ENCODE assay signal across 22 mouse cellular contexts in genomic region chr12:74745051-74745450, GRCm38 (mm10).
DNase-seq lines count a peak whose midpoint lies in the region; ATAC-seq and TF ChIP-seq lines count a peak whose summit lies in the region.
"Had no signal": no experiment of that assay in that cellular context is flagged by ENCODE, and none has a peak within 500 bp of the region (broad histone marks: within the 10 kb centered on the region; RNA-seq: fewer than 3 reads in every experiment).

No protein-coding gene starts in this region.

- no peak for DNase-seq in hindbrain, postnatal 0 days (ENCODE audit: low spot score)
- DNase-seq in retina, postnatal 1 day: peak; percentile 1
- no peak for DNase-seq in retina, embryonic 14.5 days (ENCODE audit: low spot score)
- DNase-seq in brain, adult 2 months (ENCODE audit: low read depth, low spot score): peak; percentile 69
- peak; percentile 3 to 27 for DNase-seq in left cerebral cortex, postnatal 14 days (ENCODE audit: low spot score in 2 of 2)
- no peak for DNase-seq in spleen, postnatal 4 days (ENCODE audit: low spot score in 2 of 2)
- DNase-seq: adrenal gland, adult 2 months; adrenal gland, postnatal 25 days; cerebellum, adult 2 months; cerebellum, postnatal 14 days; embryo, embryonic 11 days; gastrocnemius, postnatal 10 days; heart, adult 2 months; heart, postnatal 14 days had no signal

- H3K27ac ChIP-seq in hindbrain, embryonic 13.5 days: 0 out of 2 replicates have a peak overlapping the region, but pooled peaks have one; percentile 9
- no peak overlapping the region for H3K27ac ChIP-seq in hindbrain, postnatal 0 days
- H3K27ac ChIP-seq: embryonic facial prominence, embryonic 15.5 days; forebrain, embryonic 10.5 days; heart, adult 2 months; heart, embryonic 15.5 days; hindbrain, embryonic 14.5 days had no signal

- H3K4me3 ChIP-seq in hindbrain, embryonic 13.5 days: no peak overlapping the region
- H3K4me3 ChIP-seq in hindbrain, postnatal 0 days (ENCODE audit: low read length): no peak overlapping the region
- H3K4me3 ChIP-seq: embryonic facial prominence, embryonic 15.5 days; erythroblast, embryonic 14.5 days; forebrain, embryonic 10.5 days; heart, adult 2 months; heart, embryonic 15.5 days had no signal

- no peaks in the 10 kb centered on the region for H3K36me3 ChIP-seq in hindbrain, embryonic 13.5 days
- H3K36me3 ChIP-seq in hindbrain, postnatal 0 days (ENCODE audit: insufficient read depth, low read length): no peaks in the 10 kb centered on the region
- H3K36me3 ChIP-seq: embryonic facial prominence, embryonic 15.5 days; forebrain, embryonic 10.5 days; heart, embryonic 15.5 days had no signal

- no peaks in the 10 kb centered on the region for H3K9me3 ChIP-seq in hindbrain, embryonic 13.5 days
- no peaks in the 10 kb centered on the region for H3K9me3 ChIP-seq in hindbrain, postnatal 0 days (ENCODE audit: low read length)
- H3K9me3 ChIP-seq: embryonic facial prominence, embryonic 15.5 days; forebrain, embryonic 10.5 days; heart, embryonic 15.5 days had no signal

- H3K4me2 ChIP-seq in hindbrain, embryonic 13.5 days: no peak overlapping the region
- H3K4me2 ChIP-seq in hindbrain, postnatal 0 days (ENCODE audit: low read depth, low read length): no peak overlapping the region
- H3K4me2 ChIP-seq: embryonic facial prominence, embryonic 15.5 days; heart, embryonic 11.5 days; heart, embryonic 15.5 days; hindbrain, embryonic 14.5 days had no signal

- no peak overlapping the region for H3K9ac ChIP-seq in hindbrain, embryonic 13.5 days
- H3K9ac ChIP-seq in hindbrain, postnatal 0 days (replicated peaks; ENCODE audit: low read length): no peak overlapping the region
- H3K9ac ChIP-seq: embryonic facial prominence, embryonic 15.5 days; heart, embryonic 15.5 days; hindbrain, embryonic 14.5 days had no signal

- ATAC-seq in hindbrain, embryonic 13.5 days (ENCODE audit: low FRiP score): no peak
- ATAC-seq in hindbrain, postnatal 0 days: no peak
- ATAC-seq: forebrain, embryonic 14.5 days had no signal

- no peaks in the 10 kb centered on the region for H3K4me1 ChIP-seq in hindbrain, embryonic 13.5 days (replicated peaks)
- H3K4me1 ChIP-seq in hindbrain, postnatal 0 days (ENCODE audit: insufficient read depth, low read length): no peaks in the 10 kb centered on the region
- H3K4me1 ChIP-seq: embryonic facial prominence, embryonic 15.5 days; forebrain, embryonic 10.5 days; heart, embryonic 15.5 days had no signal

- H3K27me3 ChIP-seq in hindbrain, embryonic 13.5 days: no peaks in the 10 kb centered on the region
- H3K27me3 ChIP-seq in hindbrain, postnatal 0 days (ENCODE audit: insufficient read depth, low read length): no peaks in the 10 kb centered on the region
- H3K27me3 ChIP-seq: embryonic facial prominence, embryonic 15.5 days; heart, embryonic 15.5 days had no signal

- no peak for TF ChIP-seq CTCF in hindbrain, postnatal 0 days (IDR thresholded peaks at IDR 0.05; ENCODE audit: low read depth)

- 89% methylated on average over 1 of the region's 1 CpGs for WGBS in hindbrain, embryonic 13.5 days
- 78% methylated on average over 1 of the region's 1 CpGs for WGBS in hindbrain, postnatal 0 days

- intact Hi-C loops in left cerebral cortex, postnatal 14 days (cut with DNase I): no loop called here

Comparison
In these comparisons a context has a peak if more than half of its experiments do, and no peak if none do; other contexts are left out.
1. DNase-seq: peak in retina, postnatal 1 day (single experiment), brain, adult 2 months (single experiment) and left cerebral cortex, postnatal 14 days (2 of 2); none in hindbrain, postnatal 0 days (single experiment), retina, embryonic 14.5 days (single experiment) and spleen, postnatal 4 days (0 of 2).